Mouse (Mus musculus) midbrain, embryonic 10.5 days (tissue): ENCODE results near the gene Tead1. TPM values are rescaled to one million over a fixed set of nuclear protein-coding genes. Genes with fewer than 3 reads are reported as not detected.

ENCODE experiments used
- DNase-seq: peaks from one replicate; pipeline ENCODE4 v3.0.0-alpha.2; 2017; ENCODE audit warnings: low spot score
- H3K27ac ChIP-seq: fragments of 300-500 bp; sonication (generic); replicated peaks from 2 replicates; pipeline ENCODE4 v1.5.1; 2016; ENCODE audit warnings: mild to moderate bottlenecking
- H3K27me3 ChIP-seq: fragments of 300-500 bp; sonication (generic); 2 replicates; pipeline ENCODE4 v1.6.1; 2016; ENCODE audit warnings: low read depth, mild to moderate bottlenecking; ENCODE audit not compliant: poor library complexity, severe bottlenecking
- H3K36me3 ChIP-seq: fragments of 300-500 bp; sonication (generic); 2 replicates; pipeline ENCODE4 v1.6.1; 2016; ENCODE audit warnings: mild to moderate bottlenecking, moderate library complexity
- H3K4me1 ChIP-seq: fragments of 300-500 bp; sonication (generic); 2 replicates; pipeline ENCODE4 v1.6.1; 2016
- H3K4me3 ChIP-seq: fragments of 300-500 bp; sonication (generic); 2 replicates; pipeline ENCODE4 v1.5.1; 2016; ENCODE audit warnings: mild to moderate bottlenecking, moderate library complexity
- H3K9me3 ChIP-seq: fragments of 300-500 bp; sonication (generic); replicated peaks from 2 replicates; pipeline ENCODE4 v1.6.1; 2016; ENCODE audit warnings: mild to moderate bottlenecking
- WGBS: fragments of 180-500 bp; shearing (Covaris S2); methylation state at CpG from one replicate; pipeline ENCODE4 v1.1.7; 2016; 5-methylcytosine and 5-hydroxymethylcytosine counted together
- polyA plus RNA-seq: library from polyadenylated mRNA; unstranded; fragments of >200 nt; fragmentation: Nextera tagmentation; extraction: Ambion mirVana; gene quantifications from 2 replicates; pipeline ENCODE4 v1.2.1, GENCODE M21; 2016

Gene Tead1
- polyA plus RNA-seq, 1 experiment from 2014 or later, result 17.1 TPM

GRCm38 (mm10) chr7:112772777-112773176, 93.7 kb downstream of the Tead1 start:
- Histone ChIP-seq H3K36me3 (no peaks in the 10 kb centered on the region), H3K27ac (no peak overlapping the region), H3K4me3 (no peak overlapping the region), H3K27me3 (no peaks in the 10 kb centered on the region), H3K4me1 (peaks cover 49% of the 10 kb centered on the region), H3K9me3 (no peaks in the 10 kb centered on the region)
- no peak for DNase-seq
- 81% methylated on average over 6 of the region's 6 CpGs for WGBS

DNA sequence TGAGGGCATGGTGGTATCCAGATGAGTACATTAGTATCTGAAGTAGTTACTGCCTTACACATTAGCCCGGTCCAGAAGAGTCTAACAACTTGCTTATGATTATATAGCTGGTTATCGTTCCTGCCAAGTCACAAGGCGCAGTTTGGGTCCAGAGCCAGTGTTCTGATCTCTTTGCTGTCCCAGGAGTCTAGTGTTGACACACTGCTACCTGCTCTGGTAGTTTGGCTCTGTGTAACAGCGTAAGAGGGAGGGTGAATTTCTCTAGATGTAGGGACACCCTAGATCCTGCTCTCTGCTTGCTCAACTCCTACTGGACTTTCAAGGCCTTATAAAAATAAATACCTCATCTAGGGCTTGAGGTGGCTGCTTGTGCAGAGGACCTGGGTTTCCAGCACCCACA, 94.5 kb downstream of the Tead1 start:
- 97% methylated on average over 4 of the region's 4 CpGs for WGBS
- no peak overlapping the region for H3K4me3 ChIP-seq
- no peaks in the 10 kb centered on the region for H3K9me3 ChIP-seq
- H3K36me3 ChIP-seq, result no peaks in the 10 kb centered on the region
- no peak overlapping the region for H3K27ac ChIP-seq
- no peak for DNase-seq
- H3K4me1 ChIP-seq, result peaks cover 50% of the 10 kb centered on the region
- no peaks in the 10 kb centered on the region for H3K27me3 ChIP-seq

GRCm38 (mm10) chr7:112775816-112776215, 96.7 kb downstream of the Tead1 start:
- no peaks in the 10 kb centered on the region for H3K36me3 ChIP-seq
- no peak overlapping the region for H3K4me3 ChIP-seq
- no peaks in the 10 kb centered on the region for H3K27me3 ChIP-seq
- DNase-seq, result no peak
- peaks cover 59% of the 10 kb centered on the region for H3K4me1 ChIP-seq
- WGBS, result 68% methylated on average over 5 of the region's 5 CpGs
- no peaks in the 10 kb centered on the region for H3K9me3 ChIP-seq
- peak overlapping the region; percentile 58; the same call in 1 of the 2 replicates for H3K27ac ChIP-seq

GRCm38 (mm10) chr7:112776670-112777069, 97.6 kb downstream of the Tead1 start:
- H3K27me3 ChIP-seq, result no peaks in the 10 kb centered on the region
- no peaks in the 10 kb centered on the region for H3K36me3 ChIP-seq
- 82% methylated on average over 5 of the region's 5 CpGs for WGBS
- no peaks in the 10 kb centered on the region for H3K9me3 ChIP-seq
- no peak overlapping the region; the same call in 1 of the 2 replicates for H3K27ac ChIP-seq
- no peak overlapping the region for H3K4me3 ChIP-seq
- H3K4me1 ChIP-seq, result peaks cover 52% of the 10 kb centered on the region
- no peak for DNase-seq

DNA sequence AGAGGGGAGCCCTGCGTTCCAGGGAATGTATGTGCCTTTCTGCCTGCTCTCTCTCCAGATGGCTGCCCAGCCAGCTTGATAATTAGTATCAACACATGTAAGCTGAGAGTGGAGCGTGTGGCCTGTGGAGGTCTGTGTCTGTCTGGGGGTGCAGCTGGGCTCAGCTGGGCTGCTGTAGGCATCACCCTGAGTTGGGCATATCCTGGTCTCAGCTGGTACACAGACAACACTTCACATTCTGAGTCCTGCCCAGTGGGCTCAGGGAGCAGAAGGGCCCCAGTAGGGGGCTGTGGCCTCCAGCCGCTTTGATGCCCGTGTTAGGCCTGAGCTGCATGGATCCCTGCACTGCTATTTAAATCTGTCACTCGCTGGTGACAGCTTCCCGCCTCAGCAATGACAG, 100.5 kb downstream of the Tead1 start:
- peaks cover 52% of the 10 kb centered on the region for H3K4me1 ChIP-seq
- DNase-seq, result no peak
- H3K27me3 ChIP-seq, result no peaks in the 10 kb centered on the region
- H3K4me3 ChIP-seq, result no peak overlapping the region
- peaks cover 14% of the 10 kb centered on the region for H3K36me3 ChIP-seq
- peaks cover 5% of the 10 kb centered on the region; the same call in 1 of the 2 replicates for H3K9me3 ChIP-seq
- 47% methylated on average over 6 of the region's 6 CpGs for WGBS
- H3K27ac ChIP-seq, result peak overlapping the region; percentile 35

- peaks cover 5% of the 10 kb centered on the region; the same call in 1 of the 2 replicates for H3K9me3 ChIP-seq
- no peaks in the 10 kb centered on the region for H3K27me3 ChIP-seq
- H3K27ac ChIP-seq, result no peak overlapping the region
- H3K36me3 ChIP-seq, result peaks cover 14% of the 10 kb centered on the region
- no peak overlapping the region for H3K4me3 ChIP-seq
- WGBS, result 83% methylated on average over 6 of the region's 6 CpGs
- peaks cover 47% of the 10 kb centered on the region for H3K4me1 ChIP-seq
- no peak for DNase-seq
These were observed 101.8 kb downstream of the Tead1 start for GRCm38 (mm10) chr7:112780910-112781309.

DNA sequence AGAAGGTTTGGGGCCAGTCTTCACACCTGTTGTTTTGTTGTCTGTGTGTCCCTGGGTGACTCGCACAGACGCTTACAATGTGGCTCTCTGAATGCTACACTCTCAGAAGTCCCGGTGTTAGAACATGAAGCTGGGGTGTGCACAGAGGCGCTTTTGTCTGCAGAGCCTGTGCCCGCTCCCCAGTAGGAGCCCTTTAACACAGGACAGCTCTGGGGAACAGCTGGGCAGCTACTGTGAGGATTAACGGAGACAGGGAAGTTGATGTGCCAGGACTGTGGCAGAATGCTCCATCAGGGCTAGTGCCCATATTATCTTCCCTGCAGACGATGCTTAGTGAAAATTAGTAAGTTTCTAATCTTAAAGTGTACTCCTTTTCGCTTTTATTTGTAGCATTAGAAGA, 102.9 kb downstream of the Tead1 start:
- Histone ChIP-seq H3K4me1 (peaks cover 47% of the 10 kb centered on the region), H3K9me3 (peaks cover 5% of the 10 kb centered on the region; the same call in 1 of the 2 replicates), H3K36me3 (peaks cover 14% of the 10 kb centered on the region), H3K4me3 (no peak overlapping the region), H3K27me3 (no peaks in the 10 kb centered on the region), H3K27ac (no peak overlapping the region)
- DNase-seq, result no peak
- 79% methylated on average over 8 of the region's 8 CpGs for WGBS

DNA sequence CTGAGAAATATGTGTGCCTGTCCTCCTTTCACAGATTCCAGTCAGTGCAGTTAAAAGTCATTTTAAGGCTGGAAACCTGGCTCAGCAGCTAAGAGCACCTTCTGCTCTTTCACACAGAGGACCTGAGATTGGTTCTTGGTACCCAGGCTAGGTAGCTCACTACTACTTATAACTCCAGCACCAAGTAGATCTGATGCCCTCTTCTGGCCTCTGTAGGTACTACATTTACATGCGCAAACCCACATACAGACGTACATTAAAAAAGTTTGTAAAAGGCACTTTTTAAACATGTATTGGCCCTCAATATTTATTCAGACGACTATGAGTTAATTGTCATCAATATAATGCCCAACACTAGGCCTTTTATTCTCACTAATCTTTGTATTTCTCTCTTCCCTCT, 105.2 kb downstream of the Tead1 start:
- no peak for DNase-seq
- Histone ChIP-seq H3K36me3 (peaks cover 14% of the 10 kb centered on the region), H3K27ac (no peak overlapping the region), H3K4me3 (no peak overlapping the region), H3K4me1 (peaks cover 57% of the 10 kb centered on the region), H3K27me3 (no peaks in the 10 kb centered on the region), H3K9me3 (peaks cover 5% of the 10 kb centered on the region; the same call in 1 of the 2 replicates)
- 93% methylated on average over 3 of the region's 3 CpGs for WGBS

GRCm38 (mm10) chr7:112785271-112785670, 106.2 kb downstream of the Tead1 start:
- 87% methylated on average over 7 of the region's 7 CpGs for WGBS
- peaks cover 5% of the 10 kb centered on the region; the same call in 1 of the 2 replicates for H3K9me3 ChIP-seq
- no peak overlapping the region for H3K27ac ChIP-seq
- H3K4me3 ChIP-seq, result no peak overlapping the region
- H3K27me3 ChIP-seq, result no peaks in the 10 kb centered on the region
- peaks cover 14% of the 10 kb centered on the region for H3K36me3 ChIP-seq
- peaks cover 54% of the 10 kb centered on the region for H3K4me1 ChIP-seq
- DNase-seq, result no peak

GRCm38 (mm10) chr7:112786556-112787225, 107.6 kb downstream of the Tead1 start:
- H3K4me1 ChIP-seq, result peaks cover 52% of the 10 kb centered on the region
- no peak overlapping the region for H3K27ac ChIP-seq
- WGBS, result 60% methylated on average over 7 of the region's 7 CpGs
- H3K36me3 ChIP-seq, result peaks cover 14% of the 10 kb centered on the region
- no peak overlapping the region for H3K4me3 ChIP-seq
- peaks cover 5% of the 10 kb centered on the region; the same call in 1 of the 2 replicates for H3K9me3 ChIP-seq
- H3K27me3 ChIP-seq, result no peaks in the 10 kb centered on the region
- no peak for DNase-seq

GRCm38 (mm10) chr7:112787281-112787680, 108.2 kb downstream of the Tead1 start:
- Histone ChIP-seq H3K27ac (no peak overlapping the region), H3K36me3 (peaks cover 14% of the 10 kb centered on the region), H3K27me3 (no peaks in the 10 kb centered on the region), H3K4me3 (no peak overlapping the region), H3K9me3 (peaks cover 5% of the 10 kb centered on the region; the same call in 1 of the 2 replicates), H3K4me1 (peaks cover 52% of the 10 kb centered on the region)
- no peak for DNase-seq
- WGBS, result 80% methylated on average over 7 of the region's 7 CpGs

DNA sequence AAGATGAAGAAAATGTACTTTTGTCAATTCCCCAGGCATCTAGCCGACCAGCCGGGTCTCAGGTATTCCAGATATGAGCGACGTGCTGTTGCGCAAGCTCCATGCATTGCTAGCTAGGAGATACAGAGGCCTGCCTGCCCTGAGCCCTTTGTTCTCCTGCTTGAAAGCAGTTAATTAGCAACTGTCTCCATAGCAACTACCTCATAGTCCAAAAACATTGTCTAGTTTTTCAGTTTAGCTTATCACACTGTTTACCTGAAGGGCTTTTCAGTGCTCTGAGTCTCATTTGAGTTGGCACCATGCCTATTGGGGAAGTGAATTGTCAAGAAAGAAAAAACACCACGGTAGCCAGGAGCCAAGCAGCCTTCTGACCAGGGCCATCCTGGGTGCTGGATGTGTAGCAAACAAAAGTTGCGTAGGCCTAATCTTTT, 109.2 kb downstream of the Tead1 start:
- DNase-seq, result no peak
- Histone ChIP-seq H3K27ac (peak overlapping the region; percentile 64), H3K9me3 (peaks cover 5% of the 10 kb centered on the region; the same call in 1 of the 2 replicates), H3K4me1 (peaks cover 59% of the 10 kb centered on the region), H3K27me3 (no peaks in the 10 kb centered on the region), H3K4me3 (no peak overlapping the region), H3K36me3 (peaks cover 12% of the 10 kb centered on the region)
- 48% methylated on average over 7 of the region's 7 CpGs for WGBS

DNA sequence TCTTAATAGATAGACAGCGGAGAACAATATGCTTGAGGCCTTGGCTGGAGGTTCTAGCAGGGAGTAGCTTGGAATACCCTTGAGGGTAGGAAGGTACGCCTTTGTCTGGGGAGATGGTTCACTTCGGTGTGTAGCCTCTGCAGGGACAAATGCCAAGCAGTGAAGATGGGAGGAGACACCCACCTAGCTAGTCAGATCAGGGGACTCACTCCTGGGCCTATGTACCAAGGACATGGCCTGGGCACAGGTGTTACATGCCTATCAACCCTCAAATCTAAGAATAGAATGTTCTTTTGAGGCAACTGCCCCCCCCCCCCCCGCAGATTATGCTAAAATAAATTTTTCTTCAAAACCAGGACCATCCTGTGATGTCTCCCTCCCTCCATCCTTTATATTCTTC, 110.6 kb downstream of the Tead1 start:
- WGBS, result 87% methylated on average over 4 of the region's 4 CpGs
- peaks cover 73% of the 10 kb centered on the region for H3K4me1 ChIP-seq
- H3K4me3 ChIP-seq, result no peak overlapping the region
- no peak for DNase-seq
- H3K27ac ChIP-seq, result no peak overlapping the region
- no peaks in the 10 kb centered on the region for H3K36me3 ChIP-seq
- no peaks in the 10 kb centered on the region for H3K27me3 ChIP-seq
- no peaks in the 10 kb centered on the region for H3K9me3 ChIP-seq
